Mouse (Mus musculus) forebrain, embryonic 16.5 days (tissue): Measurements from ENCODE around the gene Nuak1. TPM values are rescaled to one million over a fixed set of nuclear protein-coding genes. Genes with fewer than 3 reads are reported as not detected.
A peak's percentile ranks its signal among the peaks of the same experiment; 100 is the strongest.

Source experiments
- ATAC-seq: fragments of 200-750 bp; cut with Nextera tagmentation; 2 replicates; pipeline ENCODE4 v1.8.0; 2017; ENCODE audit warnings: mild to moderate bottlenecking, moderate library complexity
- H3K27ac ChIP-seq: fragments of 300-500 bp; sonication (generic); 2 replicates; pipeline ENCODE4 v1.5.1; 2014; ENCODE audit warnings: low read length, control low read depth
- H3K27me3 ChIP-seq: fragments of 300-500 bp; sonication (generic); replicated peaks from 2 replicates; pipeline ENCODE4 v1.6.1; 2014; ENCODE audit warnings: low read length; ENCODE audit not compliant: control insufficient read depth, insufficient read depth
- H3K36me3 ChIP-seq: fragments of 300-500 bp; sonication (generic); 2 replicates; pipeline ENCODE4 v1.6.1; 2014; ENCODE audit not compliant: control insufficient read depth, insufficient read depth
- H3K4me1 ChIP-seq: fragments of 300-500 bp; sonication (generic); replicated peaks from 2 replicates; pipeline ENCODE4 v1.6.1; 2014; ENCODE audit warnings: low read length; ENCODE audit not compliant: control insufficient read depth, insufficient read depth
- H3K4me2 ChIP-seq: fragments of 300-500 bp; sonication (generic); 2 replicates; pipeline ENCODE4 v1.6.1; 2014; ENCODE audit warnings: mild to moderate bottlenecking, low read length, control low read depth
- H3K4me3 ChIP-seq: fragments of 300-500 bp; sonication (generic); replicated peaks from 2 replicates; pipeline ENCODE4 v1.5.1; 2014; ENCODE audit warnings: mild to moderate bottlenecking, low read length, control low read depth
- H3K9ac ChIP-seq: fragments of 300-500 bp; sonication (generic); replicated peaks from 2 replicates; pipeline ENCODE4 v1.6.1; 2014; ENCODE audit warnings: low read depth, low read length, control low read depth
- H3K9me3 ChIP-seq: fragments of 300-500 bp; sonication (generic); 2 replicates; pipeline ENCODE4 v1.6.1; 2016; ENCODE audit warnings: low read length; ENCODE audit not compliant: control insufficient read depth
- WGBS: fragments of 180-500 bp; shearing (Covaris S2); extraction: QIAGEN DNeasy Blood & Tissue Kit; methylation state at CpG from one replicate; pipeline ENCODE4 v1.1.7; 2014; 5-methylcytosine and 5-hydroxymethylcytosine counted together
- polyA plus RNA-seq: library from polyadenylated mRNA; unstranded; fragments of >200 nt; fragmentation: Nextera tagmentation; extraction: Ambion mirVana; gene quantifications from 2 replicates; pipeline ENCODE4 v1.2.1, GENCODE M21; 2015

The Nuak1 gene
- polyA plus RNA-seq, 1 experiment from 2014 or later: 12.5 TPM

DNA sequence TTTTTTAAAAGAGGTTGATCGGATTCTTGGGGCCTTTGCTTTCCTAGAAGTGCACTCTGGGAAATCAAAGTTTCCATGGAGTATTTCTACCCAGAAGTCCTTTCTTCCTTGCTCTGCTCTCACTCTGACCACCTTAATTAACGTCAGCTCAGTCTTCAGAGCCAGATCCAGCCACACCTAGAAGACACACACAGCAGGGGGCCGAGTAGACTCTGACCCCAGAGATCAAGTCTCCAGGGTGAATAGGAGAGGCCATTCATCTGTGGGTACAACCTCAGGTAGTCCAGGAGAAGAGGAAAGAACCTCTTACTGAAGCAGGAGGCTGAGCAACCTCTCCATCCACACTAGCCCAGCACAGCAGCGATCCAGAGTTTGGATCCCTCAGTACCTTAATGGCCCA, 11.5 kb upstream of the Nuak1 start:
- no peak for ATAC-seq
- no peaks in the 10 kb centered on the region for H3K36me3 ChIP-seq
- no peak overlapping the region for H3K4me2 ChIP-seq
- H3K4me1 ChIP-seq: no peaks in the 10 kb centered on the region; the same call in 1 of the 2 replicates
- no peak overlapping the region for H3K4me3 ChIP-seq
- no peaks in the 10 kb centered on the region for H3K27me3 ChIP-seq
- WGBS: 55% methylated on average over 4 of the region's 4 CpGs
- no peak overlapping the region for H3K27ac ChIP-seq
- H3K9ac ChIP-seq: no peak overlapping the region
- H3K9me3 ChIP-seq: no peaks in the 10 kb centered on the region

DNA sequence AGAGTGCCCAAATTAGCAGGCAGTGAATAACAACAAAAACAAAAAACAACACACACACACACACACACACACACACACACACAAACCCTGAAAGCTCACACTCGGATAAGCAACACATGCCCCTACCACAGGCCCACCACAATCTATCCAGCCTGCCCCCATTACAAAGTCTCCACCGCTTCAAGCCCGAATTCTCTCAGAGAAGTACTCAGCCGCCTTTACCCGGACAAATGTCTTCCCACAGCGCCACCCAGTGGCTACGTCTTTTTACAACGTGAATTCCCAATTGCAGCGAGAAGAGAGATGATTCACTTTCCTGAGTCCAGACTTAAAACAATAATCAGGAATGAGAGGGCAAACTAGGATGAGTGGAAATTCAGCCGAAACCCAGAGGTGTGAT, 10.3 kb upstream of the Nuak1 start:
- Histone ChIP-seq H3K9me3 (no peaks in the 10 kb centered on the region), H3K36me3 (no peaks in the 10 kb centered on the region), H3K27me3 (no peaks in the 10 kb centered on the region), H3K4me3 (no peak overlapping the region), H3K27ac (no peak overlapping the region), H3K4me1 (no peaks in the 10 kb centered on the region; the same call in 1 of the 2 replicates), H3K9ac (no peak overlapping the region), H3K4me2 (no peak overlapping the region)
- WGBS: 3% methylated on average over 10 of the region's 10 CpGs
- ATAC-seq: peak; percentile 84

DNA sequence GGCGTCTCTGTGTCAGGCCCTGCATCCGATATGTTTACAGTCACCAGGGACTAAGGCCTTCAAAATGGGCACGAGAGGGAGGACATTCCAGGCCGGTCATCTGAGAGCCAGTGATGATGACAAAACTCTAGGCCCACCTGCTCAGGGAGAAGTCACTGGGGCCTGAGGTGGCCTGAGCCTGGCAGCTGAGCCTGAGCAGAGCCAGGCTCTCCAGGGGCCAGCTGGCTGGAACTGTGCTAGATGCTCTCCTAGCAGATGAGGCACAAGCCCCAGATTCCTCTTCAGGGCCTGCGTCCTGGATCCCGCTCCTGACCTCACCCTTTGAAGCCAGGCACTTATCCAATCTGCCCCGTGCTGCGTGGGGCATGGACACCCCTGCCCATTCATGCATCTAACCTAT, 9.3 kb upstream of the Nuak1 start:
- H3K27me3 ChIP-seq: no peaks in the 10 kb centered on the region
- no peak overlapping the region for H3K4me3 ChIP-seq
- H3K9ac ChIP-seq: no peak overlapping the region
- WGBS: 81% methylated on average over 8 of the region's 8 CpGs
- no peak overlapping the region for H3K4me2 ChIP-seq
- no peaks in the 10 kb centered on the region for H3K36me3 ChIP-seq
- H3K4me1 ChIP-seq: no peaks in the 10 kb centered on the region; the same call in 1 of the 2 replicates
- ATAC-seq: no peak
- H3K27ac ChIP-seq: no peak overlapping the region
- no peaks in the 10 kb centered on the region for H3K9me3 ChIP-seq

DNA sequence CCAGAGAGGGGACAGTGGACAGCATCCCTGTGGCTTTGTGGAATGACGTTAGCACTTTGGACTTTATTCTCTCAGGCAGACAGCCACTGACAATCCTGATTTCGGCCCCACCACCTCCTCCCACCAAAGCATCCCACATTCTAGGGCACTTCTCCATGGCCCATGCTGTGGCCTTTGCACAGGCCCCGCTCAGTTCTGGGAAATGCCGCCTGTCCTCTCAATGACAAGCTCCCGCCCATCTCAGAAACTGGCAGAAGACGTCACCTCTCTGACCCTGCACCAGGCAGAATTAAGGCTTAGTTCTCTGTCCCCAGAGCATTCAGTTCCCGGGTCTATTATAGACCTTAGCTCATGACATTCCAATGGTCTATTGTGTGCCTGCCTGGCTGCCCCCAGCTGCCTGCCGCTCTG, 7.0 kb upstream of the Nuak1 start:
- 8% methylated on average over 8 of the region's 8 CpGs for WGBS
- Histone ChIP-seq H3K4me2 (no peak overlapping the region), H3K27ac (no peak overlapping the region), H3K9me3 (no peaks in the 10 kb centered on the region), H3K36me3 (no peaks in the 10 kb centered on the region), H3K9ac (no peak overlapping the region), H3K4me1 (peaks cover 2% of the 10 kb centered on the region), H3K27me3 (no peaks in the 10 kb centered on the region), H3K4me3 (no peak overlapping the region)
- ATAC-seq: no peak

DNA sequence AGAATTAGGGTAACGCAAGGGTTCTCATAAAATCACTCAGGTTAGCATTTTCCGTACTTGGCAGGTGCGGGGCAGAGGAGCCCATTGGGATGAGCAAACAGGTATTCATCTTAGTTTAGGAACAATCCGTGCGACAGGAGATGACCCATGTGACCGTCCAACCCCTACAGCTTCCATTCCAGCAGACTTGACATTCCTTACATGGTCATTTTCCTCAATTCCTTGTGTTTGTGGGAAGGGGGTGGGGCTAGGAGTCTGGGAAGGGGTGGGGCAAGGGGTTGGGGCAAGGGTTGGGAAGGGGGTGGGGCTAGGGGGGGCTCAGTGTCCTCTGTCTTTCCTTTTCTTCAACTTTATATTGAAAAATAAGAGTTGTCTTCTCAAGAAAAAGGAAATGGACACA, 6.3 kb upstream of the Nuak1 start:
- ATAC-seq: no peak

DNA sequence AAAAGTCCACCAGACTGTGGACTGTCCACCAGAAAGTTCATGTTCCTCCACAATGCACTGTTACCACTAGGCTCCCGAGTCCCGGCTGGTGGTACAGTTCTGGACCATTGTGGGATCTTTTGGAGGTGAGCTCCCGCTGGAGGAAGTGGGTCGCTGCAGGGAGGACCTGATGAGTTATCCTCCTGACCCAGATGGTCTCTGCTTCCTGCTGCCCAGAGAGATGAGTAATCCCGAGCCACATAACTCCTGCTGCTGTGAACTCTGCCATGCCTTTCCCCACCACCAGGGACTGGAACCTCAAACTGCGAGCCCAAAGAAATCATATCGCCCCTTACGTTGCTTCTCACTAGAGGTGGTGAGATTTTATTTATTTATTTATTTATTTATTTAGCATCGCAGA, 4.0 kb upstream of the Nuak1 start:
- no peaks in the 10 kb centered on the region for H3K27me3 ChIP-seq

More for the DNA sequence above, 6.3 kb upstream of the Nuak1 start:
- no peaks in the 10 kb centered on the region for H3K36me3 ChIP-seq
- no peaks in the 10 kb centered on the region for H3K9me3 ChIP-seq
- peaks cover 10% of the 10 kb centered on the region for H3K4me1 ChIP-seq
- no peak overlapping the region for H3K4me3 ChIP-seq
- H3K4me2 ChIP-seq: no peak overlapping the region
- 78% methylated on average over 6 of the region's 6 CpGs for WGBS
- H3K27ac ChIP-seq: no peak overlapping the region
- no peaks in the 10 kb centered on the region for H3K27me3 ChIP-seq
- no peak overlapping the region for H3K9ac ChIP-seq

DNA sequence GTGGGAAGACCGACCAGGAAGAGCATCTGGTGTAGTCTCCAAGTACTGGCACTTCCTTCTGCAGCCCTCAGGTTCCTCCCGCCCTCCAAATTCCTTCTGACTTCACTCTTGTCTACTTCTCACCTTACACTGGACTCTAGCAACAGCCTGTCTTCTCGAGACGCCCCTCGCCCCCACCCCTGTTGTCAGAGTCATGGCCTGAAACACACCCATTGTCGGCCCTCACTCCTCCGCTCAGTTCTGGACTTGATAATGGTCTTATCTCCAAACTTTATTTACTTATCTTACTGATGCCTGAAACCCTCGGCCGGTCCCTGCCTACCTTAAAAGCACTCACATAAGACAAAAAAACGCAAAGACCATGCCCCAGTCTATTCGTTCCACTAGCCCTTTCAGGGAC, 1.4 kb upstream of the Nuak1 start:
- Histone ChIP-seq H3K27me3 (no peaks in the 10 kb centered on the region), H3K4me2 (peak overlapping the region; percentile 91), H3K9me3 (no peaks in the 10 kb centered on the region), H3K36me3 (no peaks in the 10 kb centered on the region), H3K4me3 (peak overlapping the region; percentile 77), H3K4me1 (peaks cover 32% of the 10 kb centered on the region), H3K9ac (peak overlapping the region; percentile 98), H3K27ac (no peak overlapping the region)
- no peak for ATAC-seq
- 15% methylated on average over 11 of the region's 11 CpGs for WGBS

More for the DNA sequence above, 4.0 kb upstream of the Nuak1 start:
- 75% methylated on average over 9 of the region's 9 CpGs for WGBS
- no peak overlapping the region for H3K4me3 ChIP-seq
- no peaks in the 10 kb centered on the region for H3K9me3 ChIP-seq
- ATAC-seq: no peak
- H3K36me3 ChIP-seq: no peaks in the 10 kb centered on the region
- peaks cover 17% of the 10 kb centered on the region for H3K4me1 ChIP-seq
- no peak overlapping the region for H3K4me2 ChIP-seq
- no peak overlapping the region for H3K27ac ChIP-seq
- H3K9ac ChIP-seq: no peak overlapping the region

DNA sequence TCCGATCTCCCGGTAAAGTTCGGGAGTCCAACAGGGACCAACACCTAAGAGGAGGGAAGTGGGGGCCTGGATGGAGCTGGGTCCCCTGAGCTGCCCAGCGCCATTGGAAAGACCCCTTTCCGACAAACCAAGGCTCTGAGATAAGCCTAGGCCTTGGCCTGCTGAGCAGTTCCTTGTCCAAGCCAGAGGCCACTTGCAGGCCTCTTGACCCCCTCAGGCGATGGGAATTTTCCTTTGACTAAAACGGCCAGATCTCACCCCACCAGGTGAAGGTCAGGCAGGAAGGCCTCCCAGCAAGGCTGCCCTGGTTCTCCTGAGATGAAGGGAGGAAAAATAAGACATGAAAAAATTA, 1.0 kb upstream of the Nuak1 start:
- H3K4me3 ChIP-seq: peak overlapping the region; percentile 77
- no peak for ATAC-seq
- H3K27ac ChIP-seq: peak overlapping the region; percentile 93
- H3K4me2 ChIP-seq: peak overlapping the region; percentile 91
- H3K9me3 ChIP-seq: no peaks in the 10 kb centered on the region
- 0% methylated on average over 7 of the region's 7 CpGs for WGBS
- no peaks in the 10 kb centered on the region for H3K27me3 ChIP-seq
- no peaks in the 10 kb centered on the region for H3K36me3 ChIP-seq
- peaks cover 36% of the 10 kb centered on the region for H3K4me1 ChIP-seq
- H3K9ac ChIP-seq: peak overlapping the region; percentile 98

DNA sequence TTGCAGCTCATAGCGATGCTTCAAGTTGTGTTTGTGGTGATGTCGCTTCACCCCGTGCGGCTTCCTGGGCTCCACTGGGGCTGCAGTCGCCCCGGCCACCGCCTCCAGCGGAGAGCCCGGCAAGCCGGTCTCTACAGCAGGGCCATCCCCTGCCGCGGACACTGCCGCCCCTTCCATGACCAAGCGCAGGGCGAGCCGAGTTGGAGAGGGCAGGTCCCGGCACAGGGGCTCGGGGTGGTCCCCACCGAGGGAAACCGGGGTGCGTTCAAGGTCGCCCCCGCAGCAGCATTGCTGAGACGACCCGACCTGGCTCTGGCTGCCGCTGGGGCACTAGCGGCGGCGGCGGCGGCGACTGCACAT, 236 bp downstream of the Nuak1 start:
- Histone ChIP-seq H3K27ac (peak overlapping the region; percentile 93), H3K36me3 (no peaks in the 10 kb centered on the region), H3K9me3 (no peaks in the 10 kb centered on the region), H3K4me2 (peak overlapping the region; percentile 91), H3K27me3 (no peaks in the 10 kb centered on the region), H3K9ac (peak overlapping the region; percentile 98), H3K4me3 (peak overlapping the region; percentile 77), H3K4me1 (peaks cover 47% of the 10 kb centered on the region)
- peak; percentile 23 for ATAC-seq
- WGBS: under 1% methylated on average over 28 of the region's 32 CpGs

DNA sequence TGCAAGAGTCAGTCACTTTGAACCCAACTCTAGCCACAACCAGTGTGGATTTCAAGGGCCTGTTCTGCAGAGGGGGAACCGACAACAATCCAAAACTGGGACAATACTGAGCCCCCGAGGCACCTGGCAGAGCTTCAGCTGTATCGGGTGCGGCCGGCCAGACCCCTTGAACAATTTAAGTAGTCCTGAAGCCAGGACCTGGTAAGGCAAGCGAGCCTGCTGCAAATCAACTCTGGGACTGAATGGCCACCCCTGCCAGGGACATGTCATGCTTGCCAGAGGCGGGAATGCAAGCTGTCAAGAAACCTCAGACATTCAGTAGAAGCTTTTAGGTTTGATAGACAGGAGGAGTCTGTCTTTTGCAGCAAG, 1.2 kb downstream of the Nuak1 start:
- no peaks in the 10 kb centered on the region for H3K36me3 ChIP-seq
- H3K4me2 ChIP-seq: peak overlapping the region; percentile 91
- H3K4me1 ChIP-seq: peaks cover 52% of the 10 kb centered on the region
- H3K9ac ChIP-seq: peak overlapping the region; percentile 98
- H3K9me3 ChIP-seq: no peaks in the 10 kb centered on the region
- 3% methylated on average over 7 of the region's 7 CpGs for WGBS
- no peak for ATAC-seq
- H3K27me3 ChIP-seq: no peaks in the 10 kb centered on the region
- H3K4me3 ChIP-seq: peak overlapping the region; percentile 77
- peak overlapping the region; percentile 93 for H3K27ac ChIP-seq
